Mouse (Mus musculus) T-cell, adult 2 months (primary cell): ENCODE results near the gene Card10.

Experiments
- DNase-seq: peaks from one replicate; pipeline ENCODE4 v3.0.0; 2022; ENCODE audit warnings: low spot score

Gene Card10

GRCm38 (mm10) chr15:78735431-78736180 is 67.2 kb downstream of the Card10 start:
- no peak for DNase-seq

GRCm38 (mm10) chr15:78731830-78732229 is 71.0 kb downstream of the Card10 start:
- DNase-seq: no peak

GRCm38 (mm10) chr15:78730315-78731049 is 72.4 kb downstream of the Card10 start:
- no peak for DNase-seq

- DNase-seq: no peak
Observed at GRCm38 (mm10) chr15:78726697-78727096, 76.1 kb downstream of the Card10 start.
